In genomic region chr4:154246115-154247040, GRCm38 (mm10) we compare ENCODE assay signal across 8 mouse cellular contexts. TPM values are rescaled to one million over a fixed set of nuclear protein-coding genes. Genes with fewer than 3 reads are reported as not detected.
DNase-seq lines count a peak whose midpoint lies in the region; ATAC-seq and TF ChIP-seq lines count a peak whose summit lies in the region.

No protein-coding gene starts in this region.

- peak overlapping the region; percentile 71 for H3K4me3 ChIP-seq in ES-Bruce4 (ENCODE audit: low read depth, low read length)
- H3K4me3 ChIP-seq in heart, embryonic 15.5 days, result peak overlapping the region; percentile 31
- peak overlapping the region; percentile 36 for H3K4me3 ChIP-seq in lung, adult 2 months (replicated peaks; ENCODE audit: extremely low read depth, low read depth, low read length)

- H3K36me3 ChIP-seq in ES-Bruce4 (ENCODE audit: control insufficient read depth, insufficient read depth, low read length, poor library complexity, severe bottlenecking), result no peaks in the 10 kb centered on the region
- H3K36me3 ChIP-seq in heart, embryonic 15.5 days, result no peaks in the 10 kb centered on the region

- peak overlapping the region; percentile 57 for H3K4me2 ChIP-seq in heart, embryonic 15.5 days

- TF ChIP-seq EP300 in ES-Bruce4 (IDR thresholded peaks at IDR 0.05; ENCODE audit: insufficient read depth, low read depth, low read length), result no peak

- H3K27me3 ChIP-seq in ES-Bruce4 (ENCODE audit: control insufficient read depth, insufficient read depth, low read length, poor library complexity, severe bottlenecking), result no peaks in the 10 kb centered on the region
- H3K27me3 ChIP-seq in heart, embryonic 15.5 days, result peaks cover 4% of the 10 kb centered on the region; the same call in 1 of the 2 replicates

- no peak overlapping the region for H3K27ac ChIP-seq in ES-Bruce4 (ENCODE audit: insufficient read depth, low read length)
- H3K27ac ChIP-seq in heart, embryonic 15.5 days, result no peak overlapping the region

- no peaks in the 10 kb centered on the region for H3K9me3 ChIP-seq in ES-Bruce4 (replicated peaks; ENCODE audit: control insufficient read depth, insufficient read depth, low read length, poor library complexity, severe bottlenecking)
- H3K9me3 ChIP-seq in heart, embryonic 15.5 days (replicated peaks), result no peaks in the 10 kb centered on the region

- peak; percentile 59 for DNase-seq in c-Kit-negative CD71-positive TER-119-positive erythroid progenitor cells, embryonic 14.5 days (ENCODE audit: low read depth, low spot score)
- DNase-seq in fat pad, adult 2 months (ENCODE audit: extremely low read depth, low read depth, low spot score), result peak; percentile 91
- DNase-seq in kidney, postnatal 10 days, result peak; percentile 92
- peak; percentile 80 for DNase-seq in lung, adult 2 months
- DNase-seq in ovary, adult 18-20 months (ENCODE audit: low spot score), result peak; percentile 22
- peak; percentile 75 for DNase-seq in thymus, postnatal 4 days

- TF ChIP-seq CTCF in ES-Bruce4 (IDR thresholded peaks at IDR 0.05; ENCODE audit: low read depth, low read length), result peak; percentile 97
- peak; percentile 92 for TF ChIP-seq CTCF in lung, adult 2 months (IDR thresholded peaks at IDR 0.05; ENCODE audit: insufficient read depth, low read length)

- no peak for TF ChIP-seq POLR2A in ES-Bruce4 (IDR thresholded peaks at IDR 0.05; ENCODE audit: insufficient read depth, low read length)
- no peak for TF ChIP-seq POLR2A in lung, adult 2 months (IDR thresholded peaks at IDR 0.05; ENCODE audit: borderline replicate concordance, extremely low read depth, low read depth, low read length)

- peak; percentile 39; the same call in 1 of the 2 replicates for ATAC-seq in heart, embryonic 15.5 days (replicated peaks; ENCODE audit: insufficient number of reproducible peaks, insufficient read depth, low FRiP score, low read depth)

- WGBS in heart, embryonic 15.5 days, result 8% methylated on average over 19 of the region's 19 CpGs
- 8% methylated on average over 19 of the region's 19 CpGs for WGBS in lung, adult 2 months

- H3K4me1 ChIP-seq in ES-Bruce4 (ENCODE audit: control insufficient read depth, insufficient read depth, low read length), result no peaks in the 10 kb centered on the region
- H3K4me1 ChIP-seq in heart, embryonic 15.5 days (replicated peaks), result peaks cover 15% of the 10 kb centered on the region
- peaks cover 2% of the 10 kb centered on the region; the same call in 1 of the 2 replicates for H3K4me1 ChIP-seq in lung, adult 2 months (ENCODE audit: control insufficient read depth, insufficient read depth, low read length)

- no peak overlapping the region; the same call in 1 of the 2 replicates for H3K9ac ChIP-seq in ES-Bruce4 (ENCODE audit: low read depth, poor library complexity, severe bottlenecking)
- no peak overlapping the region for H3K9ac ChIP-seq in heart, embryonic 15.5 days

RNA-seq across cellular contexts. Expression of gene Arhgef16, which starts 55.1 kb away (rescaled TPM):
- polyA plus RNA-seq in ES-Bruce4 (2011; ENCODE audit: insufficient read depth, insufficient read length, low read depth, missing spikeins), result 37.2 and 38.5 TPM in 2 replicates
- 1.8 and 5.7 TPM in 2 replicates for polyA plus RNA-seq in heart, embryonic 15.5 days (2015; fragmentation: Nextera tagmentation; extraction: Ambion mirVana)
- 15.1 and 18.0 TPM in 2 replicates for polyA plus RNA-seq in lung, adult 2 months (2012; rRNA removed)

Comparison
In these comparisons a context has a peak if more than half of its experiments do, and no peak if none do; other contexts are left out.
1. DNase-seq: peak in every context shown above with its lines; median percentile 92 in kidney, postnatal 10 days; 91 in fat pad, adult 2 months; 80 in lung, adult 2 months; 75 in thymus, postnatal 4 days; 59 in c-Kit-negative CD71-positive TER-119-positive erythroid progenitor cells, embryonic 14.5 days; 22 in ovary, adult 18-20 months.